Mouse (Mus musculus): ENCODE results near the gene Pnmt. TPM values are rescaled to one million over a fixed set of nuclear protein-coding genes. Genes with fewer than 3 reads are reported as not detected.

Gene Pnmt
- polyA plus RNA-seq, 1 experiment, result not detected

GRCm38 (mm10) chr11:98392034-98392433 lies 5.8 kb downstream of the Pnmt start:
- DNase-seq, result no peak
- no peak overlapping the region for H3K27ac ChIP-seq (ENCODE audit: insufficient read depth, low read depth, low read length)

GRCm38 (mm10) chr11:98392645-98393044 lies 6.4 kb downstream of the Pnmt start:
- 94% methylated on average over 4 of the region's 4 CpGs for WGBS
- H3K27me3 ChIP-seq (replicated peaks; ENCODE audit: control insufficient read depth, insufficient read depth, low read length), result no peaks in the 10 kb centered on the region
- H3K36me3 ChIP-seq (ENCODE audit: control insufficient read depth, insufficient read depth, low read length), result no peaks in the 10 kb centered on the region
- TF ChIP-seq POLR2A (IDR thresholded peaks at IDR 0.05; ENCODE audit: low read depth, low read length), result no peak
- TF ChIP-seq CTCF (conservative IDR thresholded peaks at IDR 0.05; ENCODE audit: insufficient read depth, insufficient read length, low read depth, low read length), result no peak
- DNase-seq, result no peak
- peaks cover 13% of the 10 kb centered on the region for H3K4me1 ChIP-seq (ENCODE audit: control insufficient read depth, insufficient read depth, low read length)
- H3K4me3 ChIP-seq (ENCODE audit: insufficient read depth, low read depth, low read length), result no peak overlapping the region
- no peak overlapping the region for H3K27ac ChIP-seq (ENCODE audit: insufficient read depth, low read depth, low read length)

More at GRCm38 (mm10) chr11:98392034-98392433, 5.8 kb downstream of the Pnmt start:
- H3K27me3 ChIP-seq (replicated peaks; ENCODE audit: control insufficient read depth, insufficient read depth, low read length), result no peaks in the 10 kb centered on the region
- TF ChIP-seq POLR2A (IDR thresholded peaks at IDR 0.05; ENCODE audit: low read depth, low read length), result no peak
- no peak for TF ChIP-seq CTCF (conservative IDR thresholded peaks at IDR 0.05; ENCODE audit: insufficient read depth, insufficient read length, low read depth, low read length)
- H3K4me1 ChIP-seq (ENCODE audit: control insufficient read depth, insufficient read depth, low read length), result peaks cover 13% of the 10 kb centered on the region
- H3K36me3 ChIP-seq (ENCODE audit: control insufficient read depth, insufficient read depth, low read length), result no peaks in the 10 kb centered on the region
- 54% methylated on average over 7 of the region's 8 CpGs for WGBS
- H3K4me3 ChIP-seq (ENCODE audit: insufficient read depth, low read depth, low read length), result no peak overlapping the region

GRCm38 (mm10) chr11:98393317-98393716 lies 7.1 kb downstream of the Pnmt start:
- Histone ChIP-seq H3K4me1 (ENCODE audit: control insufficient read depth, insufficient read depth, low read length) (peaks cover 13% of the 10 kb centered on the region), H3K27me3 (replicated peaks; ENCODE audit: control insufficient read depth, insufficient read depth, low read length) (no peaks in the 10 kb centered on the region), H3K4me3 (ENCODE audit: insufficient read depth, low read depth, low read length) (no peak overlapping the region), H3K27ac (ENCODE audit: insufficient read depth, low read depth, low read length) (no peak overlapping the region), H3K36me3 (ENCODE audit: control insufficient read depth, insufficient read depth, low read length) (no peaks in the 10 kb centered on the region)
- no peak for DNase-seq
- TF ChIP-seq CTCF (conservative IDR thresholded peaks at IDR 0.05; ENCODE audit: insufficient read depth, insufficient read length, low read depth, low read length), result no peak
- no peak for TF ChIP-seq POLR2A (IDR thresholded peaks at IDR 0.05; ENCODE audit: low read depth, low read length)
- WGBS, result 78% methylated on average over 6 of the region's 6 CpGs

GRCm38 (mm10) chr11:98394301-98394700 lies 8.1 kb downstream of the Pnmt start:
- DNase-seq, result peak; percentile 58
- no peak for TF ChIP-seq CTCF (conservative IDR thresholded peaks at IDR 0.05; ENCODE audit: insufficient read depth, insufficient read length, low read depth, low read length)
- TF ChIP-seq POLR2A (IDR thresholded peaks at IDR 0.05; ENCODE audit: low read depth, low read length), result no peak
- Histone ChIP-seq H3K27ac (ENCODE audit: insufficient read depth, low read depth, low read length) (no peak overlapping the region), H3K4me1 (ENCODE audit: control insufficient read depth, insufficient read depth, low read length) (peaks cover 13% of the 10 kb centered on the region), H3K36me3 (ENCODE audit: control insufficient read depth, insufficient read depth, low read length) (no peaks in the 10 kb centered on the region), H3K27me3 (replicated peaks; ENCODE audit: control insufficient read depth, insufficient read depth, low read length) (no peaks in the 10 kb centered on the region), H3K4me3 (ENCODE audit: insufficient read depth, low read depth, low read length) (no peak overlapping the region)
- 32% methylated on average over 6 of the region's 6 CpGs for WGBS

- no peaks in the 10 kb centered on the region for H3K27me3 ChIP-seq (replicated peaks; ENCODE audit: control insufficient read depth, insufficient read depth, low read length)
- peaks cover 18% of the 10 kb centered on the region for H3K4me1 ChIP-seq (ENCODE audit: control insufficient read depth, insufficient read depth, low read length)
- H3K4me3 ChIP-seq (ENCODE audit: insufficient read depth, low read depth, low read length), result no peak overlapping the region
- peak overlapping the region; percentile 70 for H3K27ac ChIP-seq (ENCODE audit: insufficient read depth, low read depth, low read length)
- no peak for TF ChIP-seq CTCF (conservative IDR thresholded peaks at IDR 0.05; ENCODE audit: insufficient read depth, insufficient read length, low read depth, low read length)
- TF ChIP-seq POLR2A (IDR thresholded peaks at IDR 0.05; ENCODE audit: low read depth, low read length), result no peak
- WGBS, result 21% methylated on average over 4 of the region's 4 CpGs
- peak; percentile 87 for DNase-seq
- no peaks in the 10 kb centered on the region for H3K36me3 ChIP-seq (ENCODE audit: control insufficient read depth, insufficient read depth, low read length)
Measured at GRCm38 (mm10) chr11:98395041-98395440, 8.8 kb downstream of the Pnmt start.

GRCm38 (mm10) chr11:98397946-98398345 lies 11.7 kb downstream of the Pnmt start:
- no peaks in the 10 kb centered on the region for H3K36me3 ChIP-seq (ENCODE audit: control insufficient read depth, insufficient read depth, low read length)
- no peak overlapping the region for H3K4me3 ChIP-seq (ENCODE audit: insufficient read depth, low read depth, low read length)
- TF ChIP-seq CTCF (conservative IDR thresholded peaks at IDR 0.05; ENCODE audit: insufficient read depth, insufficient read length, low read depth, low read length) (no peak), POLR2A (IDR thresholded peaks at IDR 0.05; ENCODE audit: low read depth, low read length) (no peak)
- no peaks in the 10 kb centered on the region for H3K27me3 ChIP-seq (replicated peaks; ENCODE audit: control insufficient read depth, insufficient read depth, low read length)
- 87% methylated on average over 7 of the region's 7 CpGs for WGBS
- H3K27ac ChIP-seq (ENCODE audit: insufficient read depth, low read depth, low read length), result no peak overlapping the region
- DNase-seq, result no peak
- H3K4me1 ChIP-seq (ENCODE audit: control insufficient read depth, insufficient read depth, low read length), result peaks cover 24% of the 10 kb centered on the region

GRCm38 (mm10) chr11:98400161-98400726 lies 14.0 kb downstream of the Pnmt start, which contains the start of gene Pgap3:
TSS of gene Pgap3 (minus strand) at chr11:98400490.
- Histone ChIP-seq H3K4me3 (ENCODE audit: insufficient read depth, low read depth, low read length) (peak within 1 kb of the TSS; percentile 98), H3K27ac (ENCODE audit: insufficient read depth, low read depth, low read length) (peak within 1 kb of the TSS; percentile 100), H3K4me1 (ENCODE audit: control insufficient read depth, insufficient read depth, low read length) (peaks cover 11% of the 10 kb centered on the region; the same call in 1 of the 2 replicates), H3K36me3 (ENCODE audit: control insufficient read depth, insufficient read depth, low read length) (no peaks in the 10 kb centered on the region), H3K27me3 (replicated peaks; ENCODE audit: control insufficient read depth, insufficient read depth, low read length) (no peaks in the 10 kb centered on the region)
- peak; percentile 94 for DNase-seq
- WGBS, result 1% methylated on average over 40 of the region's 40 CpGs
- peak; percentile 25 for TF ChIP-seq POLR2A (IDR thresholded peaks at IDR 0.05; ENCODE audit: low read depth, low read length)
- TF ChIP-seq CTCF (conservative IDR thresholded peaks at IDR 0.05; ENCODE audit: insufficient read depth, insufficient read length, low read depth, low read length), result no peak
